Comparison of ENCODE assay signal across 16 mouse cellular contexts in genomic region chr1:75783206-75783605, GRCm38 (mm10).
"Had no signal": no experiment of that assay in that cellular context is flagged by ENCODE, and none has a peak within 500 bp of the region (broad histone marks: within the 10 kb centered on the region; RNA-seq: fewer than 3 reads in every experiment).

No protein-coding gene starts in this region.

- H3K9me3 ChIP-seq: kidney, embryonic 15.5 days; liver, embryonic 13.5 days; lung, embryonic 15.5 days; stomach, embryonic 15.5 days had no signal

- H3K4me2 ChIP-seq: kidney, embryonic 15.5 days; liver, embryonic 13.5 days; lung, embryonic 15.5 days; stomach, embryonic 15.5 days had no signal

- H3K36me3 ChIP-seq: kidney, embryonic 15.5 days; liver, embryonic 13.5 days; lung, embryonic 15.5 days; stomach, embryonic 15.5 days had no signal

- DNase-seq: kidney, adult 11 months; kidney, adult 8-10 months; kidney, postnatal 10 days; kidney, postnatal 36 days; layer of hippocampus, postnatal 36 days; liver, embryonic 13.5 days; lung, postnatal 14 days; midbrain, embryonic 14.5 days; right cerebral cortex, postnatal 25 days; spleen, adult 18-20 months; thymus, postnatal 25 days had no signal

- H3K4me3 ChIP-seq: kidney, embryonic 15.5 days; left cerebral cortex, adult 2 months; liver, embryonic 13.5 days; lung, embryonic 15.5 days; stomach, embryonic 15.5 days had no signal

- H3K27me3 ChIP-seq: kidney, embryonic 15.5 days; liver, embryonic 13.5 days; lung, embryonic 15.5 days; stomach, embryonic 15.5 days had no signal

- H3K4me1 ChIP-seq: kidney, embryonic 15.5 days; liver, embryonic 13.5 days; lung, embryonic 15.5 days; stomach, embryonic 15.5 days had no signal

- H3K27ac ChIP-seq: kidney, embryonic 15.5 days; left cerebral cortex, adult 2 months; liver, embryonic 13.5 days; lung, embryonic 15.5 days; macrophage; stomach, embryonic 15.5 days had no signal

- H3K9ac ChIP-seq: kidney, embryonic 15.5 days; liver, embryonic 13.5 days; lung, embryonic 15.5 days; stomach, embryonic 15.5 days had no signal
